Mouse (Mus musculus) forebrain, embryonic 13.5 days (tissue): ENCODE results near the gene Sema6b. TPM values are rescaled to one million over a fixed set of nuclear protein-coding genes. Genes with fewer than 3 reads are reported as not detected.
"Not testable (repeated sequence)": the region's sequence is repeated elsewhere in the genome, so short reads cannot be mapped to it uniquely, and the experiment has no call there.

Source experiments
- ATAC-seq: fragments of 200-750 bp; cut with Nextera tagmentation; 2 replicates; pipeline ENCODE4 v1.8.0; 2017
- H3K27ac ChIP-seq: fragments of 300-500 bp; sonication (generic); 2 replicates; pipeline ENCODE4 v1.5.1; 2015; ENCODE audit warnings: inconsistent platforms, mild to moderate bottlenecking, moderate library complexity
- H3K27me3 ChIP-seq: fragments of 300-500 bp; sonication (generic); 2 replicates; pipeline ENCODE4 v1.6.1; 2015; ENCODE audit warnings: mild to moderate bottlenecking, inconsistent platforms
- H3K36me3 ChIP-seq: fragments of 300-500 bp; sonication (generic); 2 replicates; pipeline ENCODE4 v1.6.1; 2015; ENCODE audit warnings: mild to moderate bottlenecking, inconsistent platforms; ENCODE audit not compliant: poor library complexity, severe bottlenecking
- H3K4me1 ChIP-seq: fragments of 300-500 bp; sonication (generic); 2 replicates; pipeline ENCODE4 v1.6.1; 2015; ENCODE audit warnings: inconsistent platforms
- H3K4me2 ChIP-seq: fragments of 300-500 bp; sonication (generic); 2 replicates; pipeline ENCODE4 v1.6.1; 2015; ENCODE audit warnings: inconsistent platforms, mild to moderate bottlenecking, moderate library complexity
- H3K4me3 ChIP-seq: fragments of 300-500 bp; sonication (generic); 2 replicates; pipeline ENCODE4 v1.5.1; 2015; ENCODE audit warnings: mild to moderate bottlenecking, inconsistent platforms
- H3K9ac ChIP-seq: fragments of 300-500 bp; sonication (generic); 2 replicates; pipeline ENCODE4 v1.6.1; 2015; ENCODE audit warnings: mild to moderate bottlenecking, inconsistent platforms
- H3K9me3 ChIP-seq: fragments of 300-500 bp; sonication (generic); replicated peaks from 2 replicates; pipeline ENCODE4 v1.6.1; 2016; ENCODE audit warnings: inconsistent platforms
- WGBS: fragments of 180-500 bp; shearing (Covaris S2); methylation state at CpG from one replicate; pipeline ENCODE4 v1.1.7; 2015; 5-methylcytosine and 5-hydroxymethylcytosine counted together
- polyA plus RNA-seq: library from polyadenylated mRNA; unstranded; fragments of >200 nt; fragmentation: Nextera tagmentation; extraction: Ambion mirVana; gene quantifications from 2 replicates; pipeline ENCODE4 v1.2.1, GENCODE M21; 2015

The Sema6b gene
- polyA plus RNA-seq, 1 experiment from 2014 or later = 4.3 TPM

DNA sequence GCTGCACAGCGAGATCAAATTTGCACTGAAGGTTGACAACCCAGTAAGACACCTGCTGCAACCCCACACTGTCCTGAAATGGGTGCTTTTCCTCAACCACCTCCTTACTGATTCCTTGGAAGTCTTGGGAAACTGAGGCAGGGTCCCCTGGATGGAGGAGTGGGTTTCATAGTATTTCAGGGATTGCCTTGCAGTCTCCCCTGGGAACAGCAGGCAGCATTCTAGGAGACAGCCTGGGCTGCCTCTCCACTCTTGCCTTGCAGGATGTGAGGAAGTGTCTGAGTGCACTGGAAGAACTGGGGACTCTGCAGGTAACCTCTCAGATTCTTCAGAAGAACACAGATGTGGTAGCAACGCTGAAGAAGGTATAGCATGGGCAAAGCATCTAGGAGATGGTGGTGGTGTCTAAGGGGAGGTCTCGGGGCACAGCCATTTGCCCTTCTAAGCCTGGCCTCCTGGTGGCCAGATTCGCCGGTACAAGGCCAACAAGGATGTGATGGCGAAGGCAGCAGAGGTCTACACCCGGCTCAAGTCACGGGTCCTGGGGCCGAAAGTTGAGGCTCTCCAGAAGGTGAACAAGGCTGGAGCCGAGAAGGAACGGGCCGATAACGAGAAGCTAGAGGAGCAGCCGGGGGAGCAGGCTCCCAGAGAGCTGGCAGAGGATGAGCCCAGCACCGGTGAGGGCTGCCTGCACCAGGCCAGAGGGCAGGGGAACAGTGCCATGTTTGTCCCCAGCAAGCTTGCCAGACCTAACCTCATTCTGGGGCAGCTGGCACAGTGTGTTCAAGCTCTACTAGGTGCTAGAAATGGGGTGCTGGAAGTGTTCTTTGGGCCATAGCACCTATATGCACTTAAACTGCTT, 41.2 kb downstream of the Sema6b start:
- no peak overlapping the region for H3K4me3 ChIP-seq
- H3K4me1 ChIP-seq = no peaks in the 10 kb centered on the region
- H3K9me3 ChIP-seq = no peaks in the 10 kb centered on the region
- no peaks in the 10 kb centered on the region for H3K27me3 ChIP-seq
- peaks cover 98% of the 10 kb centered on the region for H3K36me3 ChIP-seq
- ATAC-seq = no peak
- 93% methylated on average over 15 of the region's 15 CpGs for WGBS
- no peak overlapping the region for H3K4me2 ChIP-seq
- no peak overlapping the region for H3K9ac ChIP-seq
- no peak overlapping the region for H3K27ac ChIP-seq

GRCm38 (mm10) chr17:56098180-56098579, 42.0 kb downstream of the Sema6b start:
- H3K9ac ChIP-seq = no peak overlapping the region
- H3K36me3 ChIP-seq = peaks cover 97% of the 10 kb centered on the region
- no peak for ATAC-seq

DNA sequence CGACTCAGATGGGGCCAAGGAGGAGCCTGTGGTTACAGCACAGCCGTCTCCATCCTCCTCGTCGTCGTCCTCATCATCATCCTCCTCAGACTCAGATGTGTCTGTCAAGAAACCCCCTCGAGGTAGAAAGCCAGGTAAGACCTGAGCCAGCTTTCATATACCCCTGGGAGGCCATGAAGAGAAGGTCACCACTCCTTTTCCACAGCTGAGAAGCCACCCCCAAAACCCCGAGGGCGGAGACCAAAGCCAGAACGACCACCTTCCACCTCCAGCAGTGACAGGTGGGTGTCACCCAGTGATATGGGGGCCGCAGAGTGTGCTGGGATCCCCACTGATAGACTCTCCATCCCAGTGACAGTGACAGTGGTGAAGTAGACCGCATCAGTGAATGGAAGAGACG, 43.3 kb downstream of the Sema6b start:
- ATAC-seq = no peak
- 92% methylated on average over 12 of the region's 12 CpGs for WGBS
- H3K4me3 ChIP-seq = no peak overlapping the region
- no peak overlapping the region for H3K4me2 ChIP-seq
- H3K27me3 ChIP-seq = no peaks in the 10 kb centered on the region
- H3K36me3 ChIP-seq = peaks cover 89% of the 10 kb centered on the region
- H3K27ac ChIP-seq = no peak overlapping the region
- no peaks in the 10 kb centered on the region for H3K9me3 ChIP-seq
- H3K4me1 ChIP-seq = no peaks in the 10 kb centered on the region
- no peak overlapping the region for H3K9ac ChIP-seq

More at GRCm38 (mm10) chr17:56098180-56098579, 42.0 kb downstream of the Sema6b start:
- 95% methylated on average over 8 of the region's 8 CpGs for WGBS
- no peak overlapping the region for H3K27ac ChIP-seq
- H3K4me3 ChIP-seq = no peak overlapping the region
- no peaks in the 10 kb centered on the region for H3K9me3 ChIP-seq
- H3K4me1 ChIP-seq = no peaks in the 10 kb centered on the region
- H3K27me3 ChIP-seq = no peaks in the 10 kb centered on the region
- H3K4me2 ChIP-seq = no peak overlapping the region

DNA sequence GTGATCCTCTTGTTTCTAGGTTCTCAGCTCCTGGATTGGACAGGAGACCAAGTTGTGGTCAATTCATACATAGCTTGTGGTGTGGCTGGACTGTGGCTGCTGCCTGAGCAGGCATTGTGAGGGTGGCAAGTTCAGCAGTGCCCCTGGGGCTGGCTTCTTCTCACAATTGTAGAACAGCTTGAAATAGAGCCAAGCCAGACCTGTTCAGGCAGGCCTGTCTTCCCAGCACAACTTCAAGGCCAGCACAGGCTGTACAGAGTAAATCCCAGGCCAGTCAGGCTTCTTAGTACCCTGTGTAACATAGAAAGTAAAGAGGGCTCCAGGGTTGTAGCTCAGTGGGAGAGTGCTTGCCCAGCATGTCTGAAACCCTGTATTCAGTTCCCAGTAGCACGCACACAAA, 47.3 kb downstream of the Sema6b start:
- no peaks in the 10 kb centered on the region for H3K27me3 ChIP-seq
- peaks cover 75% of the 10 kb centered on the region for H3K36me3 ChIP-seq

GRCm38 (mm10) chr17:56092312-56092711, 47.8 kb downstream of the Sema6b start:
- peaks cover 75% of the 10 kb centered on the region for H3K36me3 ChIP-seq
- H3K9ac ChIP-seq = no peak overlapping the region
- H3K27me3 ChIP-seq = no peaks in the 10 kb centered on the region
- no peak overlapping the region for H3K27ac ChIP-seq
- no peak overlapping the region for H3K4me3 ChIP-seq
- H3K9me3 ChIP-seq = no peaks in the 10 kb centered on the region
- no peak for ATAC-seq
- 100% methylated on average over 1 of the region's 1 CpGs for WGBS
- no peaks in the 10 kb centered on the region for H3K4me1 ChIP-seq
- H3K4me2 ChIP-seq = no peak overlapping the region

More for the DNA sequence above, 47.3 kb downstream of the Sema6b start:
- no peak overlapping the region for H3K9ac ChIP-seq
- no peak overlapping the region for H3K27ac ChIP-seq
- no peaks in the 10 kb centered on the region for H3K4me1 ChIP-seq
- ATAC-seq = no peak
- H3K4me3 ChIP-seq = no peak overlapping the region
- H3K4me2 ChIP-seq = no peak overlapping the region
- WGBS = 84% methylated on average over 1 of the region's 1 CpGs
- no peaks in the 10 kb centered on the region for H3K9me3 ChIP-seq

- H3K27me3 ChIP-seq = no peaks in the 10 kb centered on the region
- peak overlapping the region; percentile 99 for H3K4me2 ChIP-seq
- H3K36me3 ChIP-seq = peaks cover 35% of the 10 kb centered on the region
- H3K4me1 ChIP-seq = peaks cover 32% of the 10 kb centered on the region
- WGBS = 9% methylated on average over 8 of the region's 8 CpGs
- H3K9me3 ChIP-seq = no peaks in the 10 kb centered on the region
- peak overlapping the region; percentile 63 for H3K27ac ChIP-seq
- H3K9ac ChIP-seq = peak overlapping the region; percentile 84
- ATAC-seq = peak; percentile 66
- H3K4me3 ChIP-seq = peak overlapping the region; percentile 80
These were observed 59.2 kb downstream of the Sema6b start for GRCm38 (mm10) chr17:56080781-56081585.

DNA sequence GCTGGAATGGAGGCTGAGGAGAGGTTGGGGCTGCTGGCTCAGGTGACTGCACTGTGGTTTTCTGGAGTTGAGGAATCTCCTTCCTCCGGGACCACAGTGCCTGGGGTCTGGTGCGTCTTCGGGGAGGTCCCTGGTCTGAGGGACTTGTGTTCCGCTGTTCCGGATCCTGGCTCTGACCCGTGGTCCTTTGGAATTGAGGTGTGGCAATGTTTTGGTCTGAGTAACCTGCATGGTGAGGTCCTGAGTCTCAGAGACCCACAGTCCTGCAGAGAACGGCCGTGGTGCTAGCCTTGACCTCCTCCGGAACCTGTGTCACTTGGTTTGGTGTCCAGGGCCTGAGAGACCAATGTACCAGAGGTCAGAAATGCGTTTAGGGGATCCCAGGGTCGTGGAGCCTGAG, 60.2 kb downstream of the Sema6b start:
- no peak for ATAC-seq
- Histone ChIP-seq H3K36me3 (peaks cover 26% of the 10 kb centered on the region), H3K4me3 (peak overlapping the region; percentile 80), H3K9me3 (no peaks in the 10 kb centered on the region), H3K4me1 (peaks cover 39% of the 10 kb centered on the region), H3K4me2 (peak overlapping the region; percentile 99), H3K27me3 (no peaks in the 10 kb centered on the region), H3K27ac (peak overlapping the region; percentile 53; the same call in 1 of the 2 replicates), H3K9ac (peak overlapping the region; percentile 84)
- 1% methylated on average over 10 of the region's 11 CpGs for WGBS

DNA sequence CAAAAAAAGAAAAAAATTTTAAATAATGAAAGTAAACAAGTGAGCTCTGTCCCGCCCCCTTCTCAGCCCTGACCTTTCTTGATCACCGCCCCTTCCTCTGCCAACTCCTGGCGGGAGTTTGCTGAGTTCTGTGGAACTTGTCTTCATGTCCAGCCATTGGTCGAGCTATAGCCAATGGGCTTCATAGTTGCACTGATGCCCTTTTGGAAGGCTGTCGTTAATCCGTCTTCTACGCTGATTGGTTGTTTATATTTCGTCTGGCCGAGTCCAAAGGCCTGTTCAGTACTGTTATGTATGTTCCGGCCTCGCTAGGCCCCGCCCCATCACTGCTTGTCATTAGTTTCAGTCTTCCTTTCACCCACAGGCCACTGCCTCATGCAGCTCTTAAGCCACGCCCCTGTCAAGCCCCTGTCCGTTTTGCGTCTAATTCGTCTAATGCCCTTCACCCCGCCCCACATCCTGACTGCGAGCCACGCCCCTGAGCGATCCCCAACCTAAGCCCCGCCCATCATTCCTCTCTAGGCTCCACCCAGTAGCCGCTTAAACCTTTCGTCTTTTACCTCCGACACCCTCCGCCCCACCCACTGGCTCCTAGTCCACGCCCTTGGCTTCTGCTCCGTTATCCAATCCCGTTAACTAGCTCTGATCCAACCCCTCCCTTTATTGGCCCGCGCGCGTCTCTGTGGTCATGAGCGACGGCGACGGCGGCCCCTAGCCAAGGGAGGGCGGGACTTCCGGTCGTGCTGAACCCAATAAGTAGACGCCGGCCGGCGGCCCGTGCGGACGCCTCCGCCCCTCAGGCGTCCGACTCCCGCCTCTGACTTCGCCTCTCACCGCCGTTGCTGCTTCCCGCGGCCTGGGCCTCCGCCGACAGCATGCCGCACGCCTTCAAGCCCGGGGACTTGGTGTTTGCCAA, 61.0 kb downstream of the Sema6b start, which contains the start of gene Hdgfl2:
Hdgfl2 (plus strand) TSS at position 755 of the 916 bp plus-strand sequence.
- WGBS = under 1% methylated on average over 60 of the region's 61 CpGs
- Histone ChIP-seq H3K27me3 (no peaks in the 10 kb centered on the region), H3K9ac (peak within 1 kb of the TSS; percentile 84), H3K36me3 (peaks cover 20% of the 10 kb centered on the region), H3K27ac (peak within 1 kb of the TSS; percentile 53; the same call in 1 of the 2 replicates), H3K9me3 (no peaks in the 10 kb centered on the region), H3K4me3 (peak within 1 kb of the TSS; percentile 80), H3K4me1 (peaks cover 44% of the 10 kb centered on the region), H3K4me2 (peak within 1 kb of the TSS; percentile 99)
- ATAC-seq = peak; percentile 92

- not testable (repeated sequence) for H3K27me3 ChIP-seq, H3K9me3 ChIP-seq, ATAC-seq, H3K27ac ChIP-seq, H3K9ac ChIP-seq
- H3K36me3 ChIP-seq = peaks cover 14% of the 10 kb centered on the region
- H3K4me1 ChIP-seq = peaks cover 51% of the 10 kb centered on the region
- peak overlapping the region; percentile 41 for H3K4me2 ChIP-seq
- WGBS = 62% methylated on average over 9 of the region's 9 CpGs
- H3K4me3 ChIP-seq = peak overlapping the region; percentile 80; the same call in 1 of the 2 replicates
These were observed 61.8 kb downstream of the Sema6b start for GRCm38 (mm10) chr17:56078361-56078760.

DNA sequence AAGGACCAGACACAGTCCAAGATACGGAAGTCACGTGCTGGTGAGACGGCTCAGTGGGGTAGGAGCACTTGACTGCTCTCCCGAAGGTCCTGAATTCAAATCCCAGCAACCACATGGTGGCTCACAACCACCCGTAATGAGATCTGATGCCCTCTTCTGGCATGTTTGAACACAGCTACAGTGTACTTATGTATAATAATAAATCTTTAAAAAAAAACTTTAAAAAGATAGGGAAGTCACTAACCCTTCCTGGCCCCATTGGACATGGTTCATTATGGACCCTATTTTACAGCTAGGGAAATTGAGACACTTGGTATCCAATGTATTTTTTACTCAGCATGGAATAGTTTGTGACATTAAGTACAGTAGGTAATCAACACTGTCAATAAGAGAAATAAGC, 62.6 kb downstream of the Sema6b start:
- H3K36me3 ChIP-seq = peaks cover 13% of the 10 kb centered on the region
- no peaks in the 10 kb centered on the region for H3K9me3 ChIP-seq
- ATAC-seq = no peak
- no peak overlapping the region for H3K4me3 ChIP-seq
- no peak overlapping the region for H3K9ac ChIP-seq
- H3K27ac ChIP-seq = no peak overlapping the region
- H3K4me2 ChIP-seq = no peak overlapping the region
- WGBS = 94% methylated on average over 5 of the region's 5 CpGs
- no peaks in the 10 kb centered on the region for H3K27me3 ChIP-seq
- H3K4me1 ChIP-seq = peaks cover 47% of the 10 kb centered on the region

DNA sequence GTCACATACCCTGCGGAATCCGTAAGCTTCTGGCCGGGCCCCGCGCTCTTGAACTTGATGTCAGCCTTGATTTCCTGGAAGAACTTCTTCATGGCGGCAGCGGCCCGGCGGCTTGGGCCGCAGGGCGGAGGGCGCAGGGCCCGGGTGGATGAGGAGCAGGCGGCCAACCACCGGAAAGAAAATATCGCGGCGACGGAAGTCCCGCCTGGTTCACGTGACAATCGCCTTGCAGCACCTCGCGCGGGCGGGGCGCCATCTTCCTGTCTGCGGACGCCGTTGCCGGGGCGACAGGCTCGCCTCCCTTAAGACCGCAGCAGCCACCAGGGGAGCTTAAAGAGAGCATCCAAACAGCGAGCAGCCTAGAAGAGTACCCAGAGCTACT, 65.3 kb downstream of the Sema6b start, which contains the start of gene Ubxn6:
Ubxn6 (minus strand) TSS at position 202 of the 382 bp plus-strand sequence.
- WGBS = 0% methylated on average over 35 of the region's 35 CpGs
- peaks cover 20% of the 10 kb centered on the region for H3K4me1 ChIP-seq
- peak within 1 kb of the TSS; percentile 77 for H3K4me3 ChIP-seq
- peaks cover 34% of the 10 kb centered on the region for H3K36me3 ChIP-seq
- peak within 1 kb of the TSS; percentile 74 for H3K4me2 ChIP-seq
- H3K27me3 ChIP-seq = no peaks in the 10 kb centered on the region
- peak within 1 kb of the TSS; percentile 83 for H3K9ac ChIP-seq
- peak within 1 kb of the TSS; percentile 88 for H3K27ac ChIP-seq
- no peaks in the 10 kb centered on the region for H3K9me3 ChIP-seq
- peak; percentile 68 for ATAC-seq
